Mouse (Mus musculus): Measurements from ENCODE around the gene Smco3.

DNA sequence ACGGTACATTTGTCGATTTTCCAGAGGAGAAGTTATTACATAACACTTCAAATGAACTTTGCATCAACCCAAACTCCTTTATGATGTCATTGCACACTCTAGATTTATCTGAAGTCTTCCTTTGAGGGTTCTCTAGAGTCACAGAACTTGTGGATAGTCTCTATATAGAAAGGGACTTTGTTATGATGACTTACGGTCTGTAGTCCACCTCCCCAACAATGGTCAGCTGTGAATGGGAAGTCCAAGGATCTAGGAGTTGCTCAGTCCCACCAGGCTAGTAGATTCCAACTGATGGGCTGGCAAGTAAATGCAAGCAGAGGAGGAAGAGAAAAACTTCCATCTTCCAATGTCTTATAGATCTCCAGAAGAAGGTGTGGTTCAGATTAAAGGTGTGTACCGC is 6.6 kb downstream of the Smco3 start:
- TF ChIP-seq CTCF (conservative IDR thresholded peaks at IDR 0.05; ENCODE audit: low read length): no peak
- TF ChIP-seq NANOG (IDR thresholded peaks at IDR 0.05; ENCODE audit: borderline replicate concordance, low read length): no peak
